Mouse (Mus musculus): ENCODE data around the gene Lss.

DNA sequence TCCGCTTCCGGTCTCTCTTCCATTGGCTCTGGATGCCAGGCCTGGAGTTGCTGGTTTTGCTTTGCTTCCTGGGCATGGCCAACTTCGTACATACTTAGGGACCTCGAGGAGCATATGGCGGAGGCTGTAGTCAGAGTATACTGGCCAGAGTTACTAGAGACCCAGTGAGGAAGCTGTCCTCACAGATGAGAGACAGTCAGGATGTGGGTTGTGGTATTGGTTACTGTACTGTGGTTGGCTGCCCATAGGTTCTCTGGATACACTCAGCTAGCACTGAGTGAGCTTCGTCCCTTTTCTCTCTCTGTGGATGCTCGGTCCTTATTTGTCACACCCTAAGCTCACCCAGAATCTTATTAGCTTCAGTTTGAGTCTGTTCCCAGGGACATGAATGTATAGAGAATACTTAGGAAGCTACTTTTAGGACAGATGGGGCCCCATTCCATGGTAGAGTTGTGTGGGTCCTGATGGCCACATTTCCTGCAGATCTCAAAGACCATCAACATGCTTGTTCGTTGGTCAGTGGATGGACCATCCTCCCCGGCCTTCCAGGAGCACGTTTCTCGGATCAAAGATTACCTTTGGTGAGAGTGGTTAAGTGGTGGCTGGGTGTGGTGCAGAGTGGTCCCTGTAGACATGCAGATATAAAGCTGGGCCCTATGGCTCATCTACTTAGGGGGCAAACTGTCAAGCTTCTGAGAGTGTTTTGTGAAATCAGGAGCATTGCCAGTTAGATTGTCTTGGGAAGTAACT is 10.1 kb downstream of the Lss start:
- TF ChIP-seq CTCF (IDR thresholded peaks at IDR 0.05), result no peak
- TF ChIP-seq EP300 (IDR thresholded peaks at IDR 0.05), result no peak
